Mouse (Mus musculus): ENCODE data around the gene Heatr9. TPM values are rescaled to one million over a fixed set of nuclear protein-coding genes. Genes with fewer than 3 reads are reported as not detected.

Heatr9 gene
- polyA plus RNA-seq, 1 experiment from 2014 or later, result not detected

- no peak overlapping the region for H3K4me2 ChIP-seq (replicated peaks)
- peaks cover 82% of the 10 kb centered on the region for H3K36me3 ChIP-seq (replicated peaks; ENCODE audit: control insufficient read depth, insufficient read depth)
- ATAC-seq (ENCODE audit: low FRiP score) (no peak), DNase-seq (ENCODE audit: low spot score) (no peak)
- 91% methylated on average over 5 of the region's 5 CpGs for WGBS
- no peak overlapping the region for H3K4me3 ChIP-seq (replicated peaks; ENCODE audit: low read length)
- H3K9me3 ChIP-seq (ENCODE audit: control insufficient read depth, low read length), result no peaks in the 10 kb centered on the region
- no peak overlapping the region for H3K9ac ChIP-seq
- H3K4me1 ChIP-seq (replicated peaks; ENCODE audit: control insufficient read depth, insufficient read depth, low read length), result no peaks in the 10 kb centered on the region
- no peak overlapping the region for H3K27ac ChIP-seq
- no peaks in the 10 kb centered on the region for H3K27me3 ChIP-seq (ENCODE audit: control insufficient read depth, insufficient read depth, low read length)
Measured at GRCm38 (mm10) chr11:83504308-83504707, 17.7 kb downstream of the Heatr9 start.

- H3K9me3 ChIP-seq (ENCODE audit: control insufficient read depth, low read length), result no peaks in the 10 kb centered on the region
- ATAC-seq (ENCODE audit: low FRiP score), result no peak
- DNase-seq (ENCODE audit: low spot score), result no peak
- H3K4me2 ChIP-seq (replicated peaks), result no peak overlapping the region
- 63% methylated on average over 2 of the region's 2 CpGs for WGBS
- H3K36me3 ChIP-seq (replicated peaks; ENCODE audit: control insufficient read depth, insufficient read depth), result peaks cover 44% of the 10 kb centered on the region
- H3K27me3 ChIP-seq (ENCODE audit: control insufficient read depth, insufficient read depth, low read length), result no peaks in the 10 kb centered on the region
- no peaks in the 10 kb centered on the region for H3K4me1 ChIP-seq (replicated peaks; ENCODE audit: control insufficient read depth, insufficient read depth, low read length)
- no peak overlapping the region for H3K27ac ChIP-seq
- no peak overlapping the region for H3K9ac ChIP-seq
- no peak overlapping the region for H3K4me3 ChIP-seq (replicated peaks; ENCODE audit: low read length)
Measured at GRCm38 (mm10) chr11:83495571-83495970, 26.4 kb downstream of the Heatr9 start.

GRCm38 (mm10) chr11:83491488-83491887 is 30.5 kb downstream of the Heatr9 start:
- Histone ChIP-seq H3K27me3 (ENCODE audit: control insufficient read depth, insufficient read depth, low read length) (no peaks in the 10 kb centered on the region), H3K4me3 (replicated peaks; ENCODE audit: low read length) (no peak overlapping the region), H3K9ac (no peak overlapping the region), H3K36me3 (replicated peaks; ENCODE audit: control insufficient read depth, insufficient read depth) (peaks cover 42% of the 10 kb centered on the region), H3K27ac (no peak overlapping the region), H3K4me1 (replicated peaks; ENCODE audit: control insufficient read depth, insufficient read depth, low read length) (no peaks in the 10 kb centered on the region), H3K4me2 (replicated peaks) (no peak overlapping the region), H3K9me3 (ENCODE audit: control insufficient read depth, low read length) (no peaks in the 10 kb centered on the region)
- 94% methylated on average over 4 of the region's 4 CpGs for WGBS
- ATAC-seq (ENCODE audit: low FRiP score) (no peak), DNase-seq (ENCODE audit: low spot score) (no peak)

GRCm38 (mm10) chr11:83473235-83474016 is 48.5 kb downstream of the Heatr9 start:
- ATAC-seq (ENCODE audit: low FRiP score), result peak; percentile 89
- DNase-seq (ENCODE audit: low spot score), result no peak
- peak overlapping the region; percentile 83 for H3K9ac ChIP-seq

GRCm38 (mm10) chr11:83472324-83473234 is 49.4 kb downstream of the Heatr9 start, which contains the start of gene Taf15:
TSS of gene Taf15 (plus strand) at chr11:83473086.
- Histone ChIP-seq H3K9ac (peak within 1 kb of the TSS; percentile 83), H3K36me3 (replicated peaks; ENCODE audit: control insufficient read depth, insufficient read depth) (peaks cover 13% of the 10 kb centered on the region), H3K27me3 (ENCODE audit: control insufficient read depth, insufficient read depth, low read length) (no peaks in the 10 kb centered on the region), H3K4me3 (replicated peaks; ENCODE audit: low read length) (peak within 1 kb of the TSS; percentile 90), H3K27ac (peak within 1 kb of the TSS; percentile 98), H3K9me3 (ENCODE audit: control insufficient read depth, low read length) (no peaks in the 10 kb centered on the region), H3K4me1 (replicated peaks; ENCODE audit: control insufficient read depth, insufficient read depth, low read length) (peaks cover 13% of the 10 kb centered on the region), H3K4me2 (replicated peaks) (peak within 1 kb of the TSS; percentile 98)
- ATAC-seq (ENCODE audit: low FRiP score), result peak; percentile 98
- under 1% methylated on average over 66 of the region's 66 CpGs for WGBS
- DNase-seq (ENCODE audit: low spot score), result peak; percentile 99

More at GRCm38 (mm10) chr11:83473235-83474016, 48.5 kb downstream of the Heatr9 start:
- peaks cover 19% of the 10 kb centered on the region for H3K36me3 ChIP-seq (replicated peaks; ENCODE audit: control insufficient read depth, insufficient read depth)
- H3K9me3 ChIP-seq (ENCODE audit: control insufficient read depth, low read length), result no peaks in the 10 kb centered on the region
- WGBS, result 1% methylated on average over 43 of the region's 52 CpGs
- H3K4me3 ChIP-seq (replicated peaks; ENCODE audit: low read length), result peak overlapping the region; percentile 90
- peaks cover 13% of the 10 kb centered on the region for H3K4me1 ChIP-seq (replicated peaks; ENCODE audit: control insufficient read depth, insufficient read depth, low read length)
- peak overlapping the region; percentile 98 for H3K4me2 ChIP-seq (replicated peaks)
- peak overlapping the region; percentile 98 for H3K27ac ChIP-seq
- no peaks in the 10 kb centered on the region for H3K27me3 ChIP-seq (ENCODE audit: control insufficient read depth, insufficient read depth, low read length)

GRCm38 (mm10) chr11:83471766-83472165 is 50.2 kb downstream of the Heatr9 start:
- WGBS, result 94% methylated on average over 2 of the region's 2 CpGs
- H3K4me3 ChIP-seq (replicated peaks; ENCODE audit: low read length), result peak overlapping the region; percentile 90; the same call in 1 of the 2 replicates
- no peak overlapping the region for H3K27ac ChIP-seq
- H3K9ac ChIP-seq, result no peak overlapping the region
- ATAC-seq (ENCODE audit: low FRiP score) (no peak), DNase-seq (ENCODE audit: low spot score) (no peak)
- H3K4me2 ChIP-seq (replicated peaks), result peak overlapping the region; percentile 58
- no peaks in the 10 kb centered on the region for H3K9me3 ChIP-seq (ENCODE audit: control insufficient read depth, low read length)
- H3K36me3 ChIP-seq (replicated peaks; ENCODE audit: control insufficient read depth, insufficient read depth), result peaks cover 10% of the 10 kb centered on the region
- peaks cover 13% of the 10 kb centered on the region for H3K4me1 ChIP-seq (replicated peaks; ENCODE audit: control insufficient read depth, insufficient read depth, low read length)
- no peaks in the 10 kb centered on the region for H3K27me3 ChIP-seq (ENCODE audit: control insufficient read depth, insufficient read depth, low read length)

- Histone ChIP-seq H3K9me3 (ENCODE audit: control insufficient read depth, low read length) (no peaks in the 10 kb centered on the region), H3K27ac (no peak overlapping the region), H3K4me3 (replicated peaks; ENCODE audit: low read length) (no peak overlapping the region), H3K27me3 (ENCODE audit: control insufficient read depth, insufficient read depth, low read length) (peaks cover 17% of the 10 kb centered on the region), H3K4me1 (replicated peaks; ENCODE audit: control insufficient read depth, insufficient read depth, low read length) (peaks cover under 1% of the 10 kb centered on the region), H3K9ac (no peak overlapping the region), H3K4me2 (replicated peaks) (no peak overlapping the region), H3K36me3 (replicated peaks; ENCODE audit: control insufficient read depth, insufficient read depth) (no peaks in the 10 kb centered on the region)
- WGBS, result 87% methylated on average over 3 of the region's 3 CpGs
- DNase-seq (ENCODE audit: low spot score) (no peak), ATAC-seq (ENCODE audit: low FRiP score) (no peak)
Measured at GRCm38 (mm10) chr11:83468765-83469164, 53.2 kb downstream of the Heatr9 start.

GRCm38 (mm10) chr11:83467120-83467652 is 54.8 kb downstream of the Heatr9 start:
- Histone ChIP-seq H3K36me3 (replicated peaks; ENCODE audit: control insufficient read depth, insufficient read depth) (no peaks in the 10 kb centered on the region), H3K4me1 (replicated peaks; ENCODE audit: control insufficient read depth, insufficient read depth, low read length) (no peaks in the 10 kb centered on the region; the same call in none of the 2 replicates), H3K9me3 (ENCODE audit: control insufficient read depth, low read length) (no peaks in the 10 kb centered on the region), H3K4me2 (replicated peaks) (no peak overlapping the region), H3K4me3 (replicated peaks; ENCODE audit: low read length) (no peak overlapping the region), H3K27ac (peak overlapping the region; percentile 30; the same call in 1 of the 2 replicates), H3K9ac (no peak overlapping the region), H3K27me3 (ENCODE audit: control insufficient read depth, insufficient read depth, low read length) (peaks cover 32% of the 10 kb centered on the region)
- 46% methylated on average over 11 of the region's 11 CpGs for WGBS
- ATAC-seq (ENCODE audit: low FRiP score), result peak; percentile 44; the same call in 1 of the 2 replicates
- peak; percentile 64 for DNase-seq (ENCODE audit: low spot score)

- H3K27ac ChIP-seq, result peak overlapping the region; percentile 30; the same call in 1 of the 2 replicates
- peaks cover 43% of the 10 kb centered on the region for H3K27me3 ChIP-seq (ENCODE audit: control insufficient read depth, insufficient read depth, low read length)
- DNase-seq (ENCODE audit: low spot score) (peak; percentile 46), ATAC-seq (ENCODE audit: low FRiP score) (no peak)
- WGBS, result 29% methylated on average over 2 of the region's 2 CpGs
- no peaks in the 10 kb centered on the region for H3K36me3 ChIP-seq (replicated peaks; ENCODE audit: control insufficient read depth, insufficient read depth)
- no peak overlapping the region for H3K4me3 ChIP-seq (replicated peaks; ENCODE audit: low read length)
- no peaks in the 10 kb centered on the region for H3K9me3 ChIP-seq (ENCODE audit: control insufficient read depth, low read length)
- H3K9ac ChIP-seq, result no peak overlapping the region
- H3K4me1 ChIP-seq (replicated peaks; ENCODE audit: control insufficient read depth, insufficient read depth, low read length), result no peaks in the 10 kb centered on the region; the same call in none of the 2 replicates
- H3K4me2 ChIP-seq (replicated peaks), result no peak overlapping the region
Measured at GRCm38 (mm10) chr11:83465976-83466375, 56.0 kb downstream of the Heatr9 start.

All from hindbrain, embryonic 14.5 days (tissue).